Comparison of ENCODE assay signal across 9 mouse cellular contexts in the genomic region with DNA sequence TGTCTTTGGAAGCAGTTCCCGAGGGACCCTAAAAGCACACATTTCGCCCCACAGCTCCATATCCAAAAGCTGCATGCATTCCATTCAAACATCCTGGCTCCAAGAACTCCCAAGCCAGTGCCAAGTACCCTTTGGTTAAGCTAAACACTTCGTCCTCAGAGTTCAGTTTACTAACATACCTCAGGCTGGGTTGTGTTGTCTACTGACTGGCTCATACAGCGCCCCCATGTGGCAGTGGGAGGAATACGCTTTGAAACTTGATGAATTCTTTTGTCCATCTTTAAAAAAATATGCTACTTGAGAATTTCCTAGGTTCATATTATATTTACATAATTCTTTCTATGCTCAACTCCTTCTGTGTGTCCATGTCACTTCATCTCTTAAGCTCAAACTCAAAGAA. TPM values are rescaled to one million over a fixed set of nuclear protein-coding genes. Genes with fewer than 3 reads are reported as not detected.
DNase-seq lines count a peak whose midpoint lies in the region; ATAC-seq and TF ChIP-seq lines count a peak whose summit lies in the region.
"Had no signal": no experiment of that assay in that cellular context is flagged by ENCODE, and none has a peak within 500 bp of the region (broad histone marks: within the 10 kb centered on the region; RNA-seq: fewer than 3 reads in every experiment).

No protein-coding gene starts in this region.

- TF ChIP-seq EP300 in stomach, postnatal 0 days (optimal IDR thresholded peaks at IDR 0.05) = no peak

- 54% methylated on average over 5 of the region's 5 CpGs for WGBS in stomach, postnatal 0 days

- H3K27ac ChIP-seq in testis, adult 2 months (ENCODE audit: control insufficient read depth, insufficient read depth, low read depth, low read length) = no peak overlapping the region
- H3K27ac ChIP-seq in stomach, postnatal 0 days (replicated peaks) = 0 out of 2 replicates have a peak overlapping the region, but pooled peaks have one; percentile 24

- no peaks in the 10 kb centered on the region for H3K27me3 ChIP-seq in testis, adult 2 months (ENCODE audit: control insufficient read depth, insufficient read depth, low read length)
- H3K27me3 ChIP-seq in stomach, postnatal 0 days (ENCODE audit: control insufficient read depth, insufficient read depth, low read length) = no peaks in the 10 kb centered on the region

- no peaks in the 10 kb centered on the region for H3K36me3 ChIP-seq in testis, adult 2 months (ENCODE audit: control insufficient read depth, insufficient read depth, low read length)
- H3K36me3 ChIP-seq in stomach, postnatal 0 days (ENCODE audit: control insufficient read depth, insufficient read depth, low read length) = no peaks in the 10 kb centered on the region

- no peak for ATAC-seq in stomach, postnatal 0 days (ENCODE audit: low FRiP score, low TSS enrichment)
- ATAC-seq: intestine, embryonic 16.5 days had no signal

- intact Hi-C loops in gastrocnemius, postnatal 36 days (cut with DNase I) = no loop called here

- no peak overlapping the region for H3K9ac ChIP-seq in stomach, postnatal 0 days (ENCODE audit: low read length)

- peak; percentile 14 for DNase-seq in gastrocnemius, postnatal 10 days
- DNase-seq in gastrocnemius, postnatal 36 days = no peak
- no peak for DNase-seq in testis, postnatal 14 days (ENCODE audit: low spot score)
- peak; percentile 69 for DNase-seq in kidney, adult 9 months
- DNase-seq in stomach, postnatal 0 days (ENCODE audit: low spot score) = peak; percentile 59
- DNase-seq in heart, adult 11 months = no peak
- DNase-seq in left cerebral cortex, adult 11 months (ENCODE audit: low spot score) = no peak

- no peaks in the 10 kb centered on the region for H3K9me3 ChIP-seq in stomach, postnatal 0 days (ENCODE audit: control insufficient read depth, low read length)

- TF ChIP-seq CTCF in testis, adult 2 months (IDR thresholded peaks at IDR 0.05; ENCODE audit: control insufficient read depth, insufficient read depth, insufficient replicate concordance, low read depth, low read length) = peak; percentile 27; the same call in 1 of the 2 replicates
- peak; percentile 76 for TF ChIP-seq CTCF in stomach, postnatal 0 days (IDR thresholded peaks at IDR 0.05; ENCODE audit: low read depth)

- no peaks in the 10 kb centered on the region; the same call in none of the 2 replicates for H3K4me1 ChIP-seq in testis, adult 2 months (ENCODE audit: control insufficient read depth, insufficient read depth, low read length)
- no peaks in the 10 kb centered on the region for H3K4me1 ChIP-seq in stomach, postnatal 0 days (replicated peaks; ENCODE audit: control insufficient read depth, insufficient read depth)

- TF ChIP-seq POLR2A in testis, adult 2 months (IDR thresholded peaks at IDR 0.05; ENCODE audit: control insufficient read depth, low read depth, low read length) = no peak

- H3K4me2 ChIP-seq in stomach, postnatal 0 days (replicated peaks; ENCODE audit: low read depth) = no peak overlapping the region

- H3K4me3 ChIP-seq in testis, adult 2 months (ENCODE audit: control insufficient read depth, low read depth, low read length) = no peak overlapping the region
- no peak overlapping the region for H3K4me3 ChIP-seq in stomach, postnatal 0 days (ENCODE audit: low read depth, low read length)

RNA-seq across cellular contexts. Expression of gene Hsd17b2, which starts 25.9 kb away (rescaled TPM):
- under 1 TPM in 1 of 2 experiments, not detected in 1; 0.20 TPM for total RNA-seq in gastrocnemius, postnatal 10 days (2021)
- not detected for total RNA-seq in gastrocnemius, postnatal 36 days (2021)
- polyA plus RNA-seq in testis, adult 2 months (2012; rRNA removed) = 0.57 and 0.60 TPM in 2 replicates
- polyA plus RNA-seq in stomach, postnatal 0 days (2015; fragmentation: Nextera tagmentation; extraction: Ambion mirVana) = 113 and 124 TPM in 2 replicates

RNA-seq across cellular contexts. Expression of gene Sdr42e1, which starts 54.1 kb away (rescaled TPM):
- under 1 TPM; 0.41 to 0.52 TPM for total RNA-seq in gastrocnemius, postnatal 10 days (2021)
- total RNA-seq in gastrocnemius, postnatal 36 days (2021) = under 1 TPM; 0.33 to 0.37 TPM
- 3.6 TPM in 2 replicates for polyA plus RNA-seq in testis, adult 2 months (2012; rRNA removed)
- 24.2 and 28.8 TPM in 2 replicates for polyA plus RNA-seq in stomach, postnatal 0 days (2015; fragmentation: Nextera tagmentation; extraction: Ambion mirVana)

Comparison
In these comparisons a context has a peak if more than half of its experiments do, and no peak if none do; other contexts are left out.
1. DNase-seq: peak in gastrocnemius, postnatal 10 days (single experiment), kidney, adult 9 months (single experiment) and stomach, postnatal 0 days (single experiment); none in gastrocnemius, postnatal 36 days (0 of 2), testis, postnatal 14 days (single experiment), heart, adult 11 months (single experiment) and left cerebral cortex, adult 11 months (single experiment).